Mouse (Mus musculus) hindbrain, embryonic 14.5 days (tissue): Measurements from ENCODE around the gene Ppp2r5c. TPM values are rescaled to one million over a fixed set of nuclear protein-coding genes. Genes with fewer than 3 reads are reported as not detected.

ENCODE experiments used
- ATAC-seq: fragments of 200-750 bp; cut with Nextera tagmentation; 2 replicates; pipeline ENCODE4 v1.8.0; 2017; ENCODE audit warnings: moderate number of reproducible peaks, mild to moderate bottlenecking, moderate TSS enrichment, moderate library complexity; ENCODE audit not compliant: low FRiP score
- DNase-seq: peaks from one replicate; pipeline ENCODE4 v3.0.0-alpha.2; 2015; ENCODE audit warnings: low spot score
- H3K27ac ChIP-seq: fragments of 300-500 bp; sonication (generic); 2 replicates; pipeline ENCODE4 v1.5.1; 2014; ENCODE audit warnings: mild to moderate bottlenecking, moderate library complexity
- H3K27me3 ChIP-seq: fragments of 300-500 bp; sonication (generic); 2 replicates; pipeline ENCODE4 v1.6.1; 2014; ENCODE audit warnings: mild to moderate bottlenecking, low read length, mixed read lengths; ENCODE audit not compliant: control insufficient read depth, insufficient read depth
- H3K36me3 ChIP-seq: fragments of 300-500 bp; sonication (generic); replicated peaks from 2 replicates; pipeline ENCODE4 v1.6.1; 2014; ENCODE audit not compliant: control insufficient read depth, insufficient read depth
- H3K4me1 ChIP-seq: fragments of 300-500 bp; sonication (generic); replicated peaks from 2 replicates; pipeline ENCODE4 v1.6.1; 2014; ENCODE audit warnings: antibody characterized with exemption, low read length, mixed read lengths; ENCODE audit not compliant: control insufficient read depth, insufficient read depth
- H3K4me2 ChIP-seq: fragments of 300-500 bp; sonication (generic); replicated peaks from 2 replicates; pipeline ENCODE4 v1.6.1; 2014; ENCODE audit warnings: mild to moderate bottlenecking, moderate library complexity
- H3K4me3 ChIP-seq: fragments of 300-500 bp; sonication (generic); replicated peaks from 2 replicates; pipeline ENCODE4 v1.5.1; 2014; ENCODE audit warnings: mild to moderate bottlenecking, low read length
- H3K9ac ChIP-seq: fragments of 300-500 bp; sonication (generic); 2 replicates; pipeline ENCODE4 v1.6.1; 2014
- H3K9me3 ChIP-seq: fragments of 300-500 bp; sonication (generic); 2 replicates; pipeline ENCODE4 v1.6.1; 2016; ENCODE audit warnings: low read length; ENCODE audit not compliant: control insufficient read depth
- WGBS: fragments of 180-500 bp; shearing (Covaris S2); extraction: QIAGEN DNeasy Blood & Tissue Kit; methylation state at CpG from one replicate; pipeline ENCODE4 v1.1.7; 2014; 5-methylcytosine and 5-hydroxymethylcytosine counted together
- polyA plus RNA-seq: library from polyadenylated mRNA; unstranded; fragments of >200 nt; fragmentation: Nextera tagmentation; extraction: Ambion mirVana; gene quantifications from 2 replicates; pipeline ENCODE4 v1.2.1, GENCODE M21; 2014

Gene Ppp2r5c
- polyA plus RNA-seq = 163 TPM in 2 replicates

- peak within 1 kb of the TSS; percentile 72 for H3K4me3 ChIP-seq
- DNase-seq = peak; percentile 91
- under 1% methylated on average over 75 of the region's 86 CpGs for WGBS
- ATAC-seq = peak; percentile 95
- peak within 1 kb of the TSS; percentile 95 for H3K27ac ChIP-seq
- H3K9me3 ChIP-seq = no peaks in the 10 kb centered on the region
- peaks cover 6% of the 10 kb centered on the region for H3K4me1 ChIP-seq
- H3K27me3 ChIP-seq = no peaks in the 10 kb centered on the region
- peaks cover 20% of the 10 kb centered on the region; the same call in 1 of the 2 replicates for H3K36me3 ChIP-seq
- H3K4me2 ChIP-seq = peak within 1 kb of the TSS; percentile 78
- peak within 1 kb of the TSS; percentile 90 for H3K9ac ChIP-seq
Observed at GRCm38 (mm10) chr12:110446290-110447170, at the start of gene Ppp2r5c. Ppp2r5c (plus strand) TSS chr12:110447120.

- WGBS = 34% methylated on average over 8 of the region's 8 CpGs
- no peak overlapping the region for H3K4me2 ChIP-seq
- no peak overlapping the region for H3K4me3 ChIP-seq
- no peaks in the 10 kb centered on the region for H3K4me1 ChIP-seq
- ATAC-seq (no peak), DNase-seq (peak; percentile 88)
- H3K27ac ChIP-seq = no peak overlapping the region
- H3K9ac ChIP-seq = no peak overlapping the region
- H3K36me3 ChIP-seq = no peaks in the 10 kb centered on the region
- H3K9me3 ChIP-seq = no peaks in the 10 kb centered on the region
- no peaks in the 10 kb centered on the region for H3K27me3 ChIP-seq
Observed at GRCm38 (mm10) chr12:110398351-110398750, 48.6 kb upstream of the Ppp2r5c start.

GRCm38 (mm10) chr12:110399161-110399560 lies 47.8 kb upstream of the Ppp2r5c start:
- Histone ChIP-seq H3K4me3 (no peak overlapping the region), H3K4me1 (no peaks in the 10 kb centered on the region), H3K9ac (no peak overlapping the region), H3K27me3 (no peaks in the 10 kb centered on the region), H3K36me3 (no peaks in the 10 kb centered on the region), H3K4me2 (no peak overlapping the region), H3K9me3 (no peaks in the 10 kb centered on the region), H3K27ac (no peak overlapping the region)
- DNase-seq (no peak), ATAC-seq (no peak)
- 90% methylated on average over 6 of the region's 6 CpGs for WGBS

DNA sequence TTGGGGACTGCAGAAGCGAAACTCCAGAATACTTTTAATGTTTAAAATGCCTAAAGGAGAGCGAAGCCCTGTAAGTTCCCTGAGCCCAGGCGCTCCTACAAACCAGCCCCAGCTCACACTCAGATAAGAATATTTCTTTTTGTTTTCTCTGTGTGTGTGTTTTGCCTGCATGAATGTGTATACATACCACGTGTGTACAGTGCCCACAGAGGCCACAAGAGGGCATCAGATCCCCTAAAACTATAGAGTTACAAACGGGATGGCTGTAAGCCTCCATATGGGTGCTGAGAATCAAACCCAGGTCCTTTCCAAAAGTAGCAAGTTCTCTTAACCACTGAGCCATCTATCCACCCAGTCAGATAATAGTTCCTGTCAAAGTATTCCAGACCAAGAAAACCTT lies 46.0 kb upstream of the Ppp2r5c start:
- no peaks in the 10 kb centered on the region for H3K36me3 ChIP-seq
- no peak overlapping the region for H3K9ac ChIP-seq
- no peaks in the 10 kb centered on the region for H3K9me3 ChIP-seq
- no peak overlapping the region for H3K4me3 ChIP-seq
- H3K4me1 ChIP-seq = no peaks in the 10 kb centered on the region
- WGBS = 87% methylated on average over 5 of the region's 5 CpGs
- no peak for DNase-seq
- H3K27me3 ChIP-seq = no peaks in the 10 kb centered on the region
- no peak overlapping the region for H3K4me2 ChIP-seq
- no peak overlapping the region for H3K27ac ChIP-seq
- ATAC-seq = no peak

DNA sequence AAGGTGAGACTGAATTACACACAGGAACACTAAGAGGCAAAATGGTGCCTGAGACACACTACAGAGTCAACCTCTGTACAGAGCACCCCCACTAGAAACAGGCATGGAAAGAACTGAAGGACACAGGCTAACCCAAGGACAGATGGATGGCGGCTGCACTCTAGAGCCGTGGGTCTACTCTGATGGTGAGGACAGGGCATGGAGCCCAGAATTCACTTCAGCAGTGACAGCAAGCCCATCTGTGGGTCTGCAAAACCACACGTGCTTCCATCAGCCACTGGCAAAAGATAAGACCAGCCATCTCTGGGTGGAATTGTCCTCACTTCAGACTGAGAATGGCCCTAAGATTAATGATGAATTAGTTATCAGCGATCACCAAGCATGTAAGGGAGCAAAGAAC lies 45.0 kb upstream of the Ppp2r5c start:
- WGBS = 89% methylated on average over 4 of the region's 4 CpGs
- ATAC-seq (no peak), DNase-seq (no peak)
- Histone ChIP-seq H3K27ac (no peak overlapping the region), H3K4me3 (no peak overlapping the region), H3K9me3 (no peaks in the 10 kb centered on the region), H3K27me3 (no peaks in the 10 kb centered on the region), H3K36me3 (no peaks in the 10 kb centered on the region), H3K9ac (no peak overlapping the region), H3K4me1 (no peaks in the 10 kb centered on the region), H3K4me2 (no peak overlapping the region)

GRCm38 (mm10) chr12:110416244-110416643 lies 30.7 kb upstream of the Ppp2r5c start:
- Histone ChIP-seq H3K4me2 (no peak overlapping the region), H3K9me3 (no peaks in the 10 kb centered on the region), H3K4me3 (no peak overlapping the region), H3K27me3 (no peaks in the 10 kb centered on the region), H3K36me3 (no peaks in the 10 kb centered on the region), H3K4me1 (no peaks in the 10 kb centered on the region), H3K9ac (no peak overlapping the region), H3K27ac (no peak overlapping the region)
- no peak for ATAC-seq
- no peak for DNase-seq
- 48% methylated on average over 3 of the region's 3 CpGs for WGBS

- Histone ChIP-seq H3K9me3 (no peaks in the 10 kb centered on the region), H3K36me3 (no peaks in the 10 kb centered on the region), H3K9ac (no peak overlapping the region), H3K27ac (no peak overlapping the region), H3K27me3 (no peaks in the 10 kb centered on the region), H3K4me1 (no peaks in the 10 kb centered on the region), H3K4me3 (no peak overlapping the region), H3K4me2 (peak overlapping the region; percentile 25)
- WGBS = 55% methylated on average over 28 of the region's 28 CpGs
- ATAC-seq (no peak), DNase-seq (no peak)
Observed at GRCm38 (mm10) chr12:110417023-110417986, 29.6 kb upstream of the Ppp2r5c start.

DNA sequence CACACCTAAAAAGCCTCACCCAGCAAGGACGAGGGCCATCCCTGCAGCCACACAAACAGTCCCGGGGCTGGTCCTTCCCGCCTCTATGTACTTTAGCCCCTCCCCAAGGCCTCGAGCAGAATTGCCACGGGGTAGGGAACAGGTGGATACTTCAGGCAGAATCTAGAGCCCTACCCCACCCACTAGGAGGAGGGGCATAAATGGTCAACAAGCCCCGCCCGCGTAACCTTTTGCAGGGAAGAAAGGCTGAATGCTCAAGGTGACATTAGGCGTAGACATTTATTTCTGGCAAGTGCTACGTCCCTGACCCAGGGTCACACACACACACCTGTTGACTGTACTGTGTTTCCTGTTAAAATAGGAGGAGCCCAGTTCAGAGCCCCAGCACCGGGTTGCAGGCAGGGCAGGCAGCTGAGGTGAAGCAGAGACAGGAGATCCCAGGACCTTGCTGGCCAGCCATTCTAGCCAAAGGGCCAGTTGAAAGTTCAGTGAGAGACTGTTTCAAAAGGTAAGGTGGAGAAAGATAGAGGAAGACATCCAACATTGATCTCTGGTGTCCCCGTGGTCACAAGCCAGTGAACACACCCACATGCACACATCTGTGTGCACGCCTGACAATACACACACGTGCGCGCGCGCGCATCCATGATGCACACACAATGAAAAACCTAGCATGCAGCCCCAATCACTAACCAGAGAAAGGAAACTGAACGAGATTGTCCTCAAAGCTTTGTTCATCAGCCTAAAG lies 28.8 kb upstream of the Ppp2r5c start:
- Histone ChIP-seq H3K9ac (no peak overlapping the region), H3K4me1 (no peaks in the 10 kb centered on the region), H3K4me3 (no peak overlapping the region), H3K4me2 (no peak overlapping the region), H3K9me3 (no peaks in the 10 kb centered on the region), H3K27ac (no peak overlapping the region), H3K27me3 (no peaks in the 10 kb centered on the region), H3K36me3 (no peaks in the 10 kb centered on the region)
- WGBS = 42% methylated on average over 20 of the region's 20 CpGs
- ATAC-seq (no peak), DNase-seq (no peak)
